ENCODE assay signal across 11 mouse cellular contexts in genomic region chr1:126928186-126928585, GRCm38 (mm10).
DNase-seq lines count a peak whose midpoint lies in the region; ATAC-seq and TF ChIP-seq lines count a peak whose summit lies in the region.
"Had no signal": no experiment of that assay in that cellular context is flagged by ENCODE, and none has a peak within 500 bp of the region (broad histone marks: within the 10 kb centered on the region; RNA-seq: fewer than 3 reads in every experiment).

No protein-coding gene starts in this region.

- H3K27ac ChIP-seq in forebrain, embryonic 15.5 days (replicated peaks), result 0 out of 2 replicates have a peak overlapping the region, but pooled peaks have one; percentile 20
- H3K27ac ChIP-seq in forebrain, postnatal 0 days (ENCODE audit: low read depth, low read length), result no peak overlapping the region
- peak overlapping the region; percentile 15; the same call in 1 of the 2 replicates for H3K27ac ChIP-seq in lung, embryonic 15.5 days
- H3K27ac ChIP-seq: heart, embryonic 13.5 days; layer of hippocampus, adult 2 months; liver, embryonic 13.5 days had no signal

- H3K4me1 ChIP-seq in forebrain, embryonic 15.5 days, result peaks cover 33% of the 10 kb centered on the region
- H3K4me1 ChIP-seq in forebrain, postnatal 0 days (ENCODE audit: insufficient read depth), result peaks cover 8% of the 10 kb centered on the region; the same call in 1 of the 2 replicates
- peaks cover 32% of the 10 kb centered on the region for H3K4me1 ChIP-seq in lung, embryonic 15.5 days
- H3K4me1 ChIP-seq: liver, embryonic 13.5 days had no signal

- no peaks in the 10 kb centered on the region for H3K27me3 ChIP-seq in forebrain, embryonic 15.5 days
- H3K27me3 ChIP-seq in forebrain, postnatal 0 days (ENCODE audit: insufficient read depth, low read length), result no peaks in the 10 kb centered on the region
- H3K27me3 ChIP-seq in lung, embryonic 15.5 days, result no peaks in the 10 kb centered on the region
- H3K27me3 ChIP-seq: liver, embryonic 13.5 days had no signal

- WGBS in forebrain, embryonic 15.5 days, result 16% methylated on average over 7 of the region's 7 CpGs
- 18% methylated on average over 7 of the region's 7 CpGs for WGBS in forebrain, postnatal 0 days
- 43% methylated on average over 7 of the region's 7 CpGs for WGBS in lung, embryonic 15.5 days

- no peak for TF ChIP-seq CTCF in forebrain, postnatal 0 days (IDR thresholded peaks at IDR 0.05; ENCODE audit: low read depth)

- DNase-seq in forebrain, postnatal 0 days, result no peak
- DNase-seq in urinary bladder, postnatal 14 days (ENCODE audit: low spot score), result peak; percentile 33
- DNase-seq in urinary bladder, postnatal 10 days (ENCODE audit: low spot score), result no peak
- DNase-seq in embryo, embryonic 11 days, result no peak
- no peak for DNase-seq in liver
- no peak for DNase-seq in frontal cortex, postnatal 36 days (ENCODE audit: low spot score in 2 of 2)
- DNase-seq: liver, embryonic 13.5 days had no signal

- no peak overlapping the region for H3K4me2 ChIP-seq in forebrain, embryonic 15.5 days (replicated peaks)
- H3K4me2 ChIP-seq in forebrain, postnatal 0 days (ENCODE audit: low read depth), result no peak overlapping the region
- no peak overlapping the region for H3K4me2 ChIP-seq in lung, embryonic 15.5 days
- H3K4me2 ChIP-seq: heart, embryonic 13.5 days; liver, embryonic 13.5 days had no signal

- H3K9me3 ChIP-seq in forebrain, embryonic 15.5 days, result no peaks in the 10 kb centered on the region
- no peaks in the 10 kb centered on the region for H3K9me3 ChIP-seq in forebrain, postnatal 0 days (ENCODE audit: low read length)
- H3K9me3 ChIP-seq in lung, embryonic 15.5 days, result no peaks in the 10 kb centered on the region
- H3K9me3 ChIP-seq: heart, embryonic 13.5 days; liver, embryonic 13.5 days had no signal

- H3K9ac ChIP-seq in forebrain, embryonic 15.5 days (replicated peaks), result no peak overlapping the region
- no peak overlapping the region for H3K9ac ChIP-seq in forebrain, postnatal 0 days
- H3K9ac ChIP-seq in lung, embryonic 15.5 days, result no peak overlapping the region
- H3K9ac ChIP-seq: heart, embryonic 13.5 days; liver, embryonic 13.5 days had no signal

- H3K4me3 ChIP-seq in forebrain, embryonic 15.5 days, result no peak overlapping the region
- H3K4me3 ChIP-seq in forebrain, postnatal 0 days (ENCODE audit: low read depth, low read length), result no peak overlapping the region
- no peak overlapping the region for H3K4me3 ChIP-seq in lung, embryonic 15.5 days
- H3K4me3 ChIP-seq: heart, embryonic 13.5 days; layer of hippocampus, adult 2 months; liver, embryonic 13.5 days had no signal

- no peak for ATAC-seq in forebrain, embryonic 15.5 days (replicated peaks)
- no peak for ATAC-seq in forebrain, postnatal 0 days
- ATAC-seq in lung, embryonic 15.5 days (ENCODE audit: borderline replicate concordance, extremely low read depth, low FRiP score, low TSS enrichment), result no peak

- no peaks in the 10 kb centered on the region for H3K36me3 ChIP-seq in forebrain, embryonic 15.5 days
- H3K36me3 ChIP-seq in forebrain, postnatal 0 days (ENCODE audit: insufficient read depth), result no peaks in the 10 kb centered on the region
- H3K36me3 ChIP-seq in lung, embryonic 15.5 days, result no peaks in the 10 kb centered on the region
- H3K36me3 ChIP-seq: heart, embryonic 13.5 days; liver, embryonic 13.5 days had no signal
